Mouse (Mus musculus): Measurements from ENCODE around the gene Upf2. TPM values are rescaled to one million over a fixed set of nuclear protein-coding genes. Genes with fewer than 3 reads are reported as not detected.

Upf2 gene
- polyA plus RNA-seq, 1 experiment from 2014 or later, result 12.8 TPM

GRCm38 (mm10) chr2:6020570-6020969 is 69.3 kb downstream of the Upf2 start:
- H3K9ac ChIP-seq, result no peak overlapping the region
- H3K27ac ChIP-seq, result no peak overlapping the region
- no peak for ATAC-seq (ENCODE audit: insufficient number of reproducible peaks, insufficient read depth, low FRiP score, low TSS enrichment, low read depth)
- no peaks in the 10 kb centered on the region for H3K27me3 ChIP-seq
- H3K4me2 ChIP-seq, result no peak overlapping the region
- peaks cover 55% of the 10 kb centered on the region for H3K36me3 ChIP-seq
- H3K9me3 ChIP-seq, result no peaks in the 10 kb centered on the region
- no peak overlapping the region for H3K4me3 ChIP-seq
- H3K4me1 ChIP-seq, result no peaks in the 10 kb centered on the region

DNA sequence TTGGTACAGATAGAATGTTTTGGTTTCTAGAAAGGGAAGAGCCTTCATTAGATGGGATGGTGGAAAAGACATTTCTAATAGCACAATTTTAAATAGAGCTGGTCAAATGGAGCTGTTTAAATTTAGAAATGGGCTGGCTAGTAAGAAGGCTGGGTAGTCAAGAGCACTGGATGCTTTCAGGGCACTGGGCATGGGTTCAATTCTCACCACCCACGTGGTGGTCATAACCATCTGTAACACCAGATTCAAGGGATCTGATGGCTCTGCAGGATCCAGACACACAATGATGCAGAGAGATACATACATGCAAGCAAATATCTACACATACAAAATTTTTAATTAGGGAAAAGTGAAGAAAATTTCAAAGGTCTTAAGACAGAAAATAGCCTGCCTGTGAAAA is 91.4 kb downstream of the Upf2 start:
- no peak overlapping the region for H3K27ac ChIP-seq
- peaks cover 44% of the 10 kb centered on the region for H3K36me3 ChIP-seq
- H3K9ac ChIP-seq, result no peak overlapping the region
- 95% methylated on average over 1 of the region's 1 CpGs for WGBS
- no peaks in the 10 kb centered on the region for H3K9me3 ChIP-seq
- H3K4me3 ChIP-seq, result no peak overlapping the region
- no peaks in the 10 kb centered on the region for H3K4me1 ChIP-seq
- H3K27me3 ChIP-seq, result no peaks in the 10 kb centered on the region
- no peak overlapping the region for H3K4me2 ChIP-seq
- no peak for ATAC-seq (ENCODE audit: insufficient number of reproducible peaks, insufficient read depth, low FRiP score, low TSS enrichment, low read depth)

GRCm38 (mm10) chr2:6046796-6047195 is 95.5 kb downstream of the Upf2 start:
- H3K4me2 ChIP-seq, result no peak overlapping the region
- no peaks in the 10 kb centered on the region for H3K4me1 ChIP-seq
- H3K4me3 ChIP-seq, result no peak overlapping the region
- H3K27me3 ChIP-seq, result no peaks in the 10 kb centered on the region
- 72% methylated on average over 7 of the region's 7 CpGs for WGBS
- H3K9me3 ChIP-seq, result no peaks in the 10 kb centered on the region
- peaks cover 66% of the 10 kb centered on the region for H3K36me3 ChIP-seq
- H3K9ac ChIP-seq, result no peak overlapping the region
- no peak for ATAC-seq (ENCODE audit: insufficient number of reproducible peaks, insufficient read depth, low FRiP score, low TSS enrichment, low read depth)
- H3K27ac ChIP-seq, result no peak overlapping the region

GRCm38 (mm10) chr2:6048570-6048969 is 97.3 kb downstream of the Upf2 start:
- Histone ChIP-seq H3K27me3 (no peaks in the 10 kb centered on the region), H3K4me1 (no peaks in the 10 kb centered on the region), H3K36me3 (peaks cover 68% of the 10 kb centered on the region), H3K9me3 (no peaks in the 10 kb centered on the region), H3K9ac (no peak overlapping the region), H3K27ac (no peak overlapping the region), H3K4me3 (no peak overlapping the region), H3K4me2 (no peak overlapping the region)
- no peak for ATAC-seq (ENCODE audit: insufficient number of reproducible peaks, insufficient read depth, low FRiP score, low TSS enrichment, low read depth)
- 74% methylated on average over 4 of the region's 4 CpGs for WGBS

DNA sequence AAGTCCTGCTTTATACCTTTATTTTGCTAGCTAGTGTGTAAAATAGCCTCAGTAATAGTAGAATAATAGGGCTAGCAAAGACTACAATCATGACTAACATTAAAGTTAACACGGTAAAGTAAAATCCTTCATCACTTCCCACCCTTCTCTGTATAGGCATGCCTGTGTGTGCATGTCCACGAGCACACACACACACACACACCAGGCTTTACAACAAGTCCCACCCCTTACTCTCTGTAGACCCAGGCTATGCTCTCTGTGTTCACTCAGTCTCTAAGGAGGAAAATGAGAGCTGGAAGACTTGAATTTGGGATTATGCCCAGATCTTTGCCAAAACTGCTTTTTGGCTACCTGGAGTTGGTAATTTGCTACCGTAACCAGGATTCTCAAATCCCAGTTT is 97.7 kb downstream of the Upf2 start:
- H3K9ac ChIP-seq, result no peak overlapping the region
- H3K36me3 ChIP-seq, result peaks cover 67% of the 10 kb centered on the region
- H3K4me3 ChIP-seq, result no peak overlapping the region
- 90% methylated on average over 3 of the region's 3 CpGs for WGBS
- no peak for ATAC-seq (ENCODE audit: insufficient number of reproducible peaks, insufficient read depth, low FRiP score, low TSS enrichment, low read depth)
- no peaks in the 10 kb centered on the region for H3K27me3 ChIP-seq
- no peak overlapping the region for H3K4me2 ChIP-seq
- no peaks in the 10 kb centered on the region for H3K9me3 ChIP-seq
- H3K27ac ChIP-seq, result no peak overlapping the region
- no peaks in the 10 kb centered on the region for H3K4me1 ChIP-seq

- H3K27ac ChIP-seq, result no peak overlapping the region
- peaks cover 56% of the 10 kb centered on the region for H3K36me3 ChIP-seq
- H3K9ac ChIP-seq, result no peak overlapping the region
- no peak overlapping the region for H3K4me3 ChIP-seq
- no peaks in the 10 kb centered on the region for H3K9me3 ChIP-seq
- no peak for ATAC-seq (ENCODE audit: insufficient number of reproducible peaks, insufficient read depth, low FRiP score, low TSS enrichment, low read depth)
- H3K4me1 ChIP-seq, result no peaks in the 10 kb centered on the region
- H3K4me2 ChIP-seq, result no peak overlapping the region
- H3K27me3 ChIP-seq, result no peaks in the 10 kb centered on the region
- 94% methylated on average over 11 of the region's 11 CpGs for WGBS
Observed at GRCm38 (mm10) chr2:6055466-6055865, 104.2 kb downstream of the Upf2 start.

- Histone ChIP-seq H3K9ac (no peak overlapping the region), H3K36me3 (peaks cover 45% of the 10 kb centered on the region), H3K4me2 (no peak overlapping the region), H3K4me1 (no peaks in the 10 kb centered on the region), H3K27ac (no peak overlapping the region), H3K9me3 (no peaks in the 10 kb centered on the region), H3K4me3 (no peak overlapping the region), H3K27me3 (no peaks in the 10 kb centered on the region)
- no peak for ATAC-seq (ENCODE audit: insufficient number of reproducible peaks, insufficient read depth, low FRiP score, low TSS enrichment, low read depth)
- 94% methylated on average over 3 of the region's 3 CpGs for WGBS
Observed at GRCm38 (mm10) chr2:6056518-6056917, 105.2 kb downstream of the Upf2 start.

DNA sequence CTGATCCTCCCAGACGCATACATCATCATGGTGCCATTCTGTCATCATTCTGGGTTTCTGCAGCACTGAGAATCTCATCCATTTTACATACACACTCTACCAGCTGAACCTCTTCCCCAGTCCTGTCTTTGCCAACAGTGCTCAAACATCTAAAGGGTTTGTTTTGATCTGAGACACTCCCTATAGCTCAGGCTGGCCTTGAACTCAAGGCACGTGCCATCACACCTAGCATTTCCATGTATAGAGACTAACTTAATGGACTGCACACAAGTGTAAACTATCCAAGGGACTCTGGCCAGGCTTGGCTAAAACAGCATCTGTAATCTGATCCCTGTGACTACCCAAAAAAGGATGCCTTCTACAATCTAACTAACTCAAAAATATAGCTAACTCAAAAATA is 108.0 kb downstream of the Upf2 start:
- Histone ChIP-seq H3K9me3 (no peaks in the 10 kb centered on the region), H3K4me2 (no peak overlapping the region), H3K27ac (no peak overlapping the region), H3K4me1 (no peaks in the 10 kb centered on the region), H3K9ac (no peak overlapping the region), H3K36me3 (peaks cover 29% of the 10 kb centered on the region), H3K27me3 (no peaks in the 10 kb centered on the region), H3K4me3 (no peak overlapping the region)
- WGBS, result 87% methylated on average over 2 of the region's 2 CpGs
- no peak for ATAC-seq (ENCODE audit: insufficient number of reproducible peaks, insufficient read depth, low FRiP score, low TSS enrichment, low read depth)

GRCm38 (mm10) chr2:6060071-6060804 is 109.0 kb downstream of the Upf2 start:
- Histone ChIP-seq H3K9ac (no peak overlapping the region), H3K36me3 (peaks cover 21% of the 10 kb centered on the region), H3K4me2 (no peak overlapping the region), H3K9me3 (no peaks in the 10 kb centered on the region), H3K4me3 (no peak overlapping the region), H3K27ac (no peak overlapping the region), H3K27me3 (no peaks in the 10 kb centered on the region), H3K4me1 (no peaks in the 10 kb centered on the region)
- ATAC-seq (ENCODE audit: insufficient number of reproducible peaks, insufficient read depth, low FRiP score, low TSS enrichment, low read depth), result no peak
- 73% methylated on average over 10 of the region's 10 CpGs for WGBS

DNA sequence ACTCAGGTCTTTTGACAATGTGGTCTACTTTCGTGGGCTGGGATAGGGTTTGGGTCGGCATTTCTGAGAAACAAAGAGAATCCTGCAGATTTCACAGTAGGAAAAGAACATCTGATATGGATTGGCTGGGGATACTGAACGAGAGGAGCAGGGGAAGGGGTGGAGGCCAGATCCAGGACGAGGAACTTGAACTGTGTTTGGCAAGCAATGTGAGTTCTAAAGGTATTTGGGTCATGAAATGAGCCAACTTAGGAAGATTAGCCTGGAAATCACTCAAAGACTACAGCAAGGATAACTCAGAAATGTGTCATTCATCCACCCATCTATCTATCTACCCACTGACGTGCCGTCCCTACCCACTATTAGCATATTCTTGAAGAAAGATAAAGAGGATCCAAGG is 116.1 kb downstream of the Upf2 start:
- H3K9ac ChIP-seq, result no peak overlapping the region
- H3K4me2 ChIP-seq, result no peak overlapping the region
- no peaks in the 10 kb centered on the region for H3K9me3 ChIP-seq
- no peaks in the 10 kb centered on the region for H3K4me1 ChIP-seq
- no peak for ATAC-seq (ENCODE audit: insufficient number of reproducible peaks, insufficient read depth, low FRiP score, low TSS enrichment, low read depth)
- H3K27me3 ChIP-seq, result no peaks in the 10 kb centered on the region
- no peak overlapping the region for H3K4me3 ChIP-seq
- no peaks in the 10 kb centered on the region for H3K36me3 ChIP-seq
- no peak overlapping the region for H3K27ac ChIP-seq
- whole genome bisulfite sequencing, result 83% methylated on average over 6 of the region's 6 CpGs

- no peak for ATAC-seq (ENCODE audit: insufficient number of reproducible peaks, insufficient read depth, low FRiP score, low TSS enrichment, low read depth)
- Histone ChIP-seq H3K4me3 (no peak overlapping the region), H3K4me2 (no peak overlapping the region), H3K9me3 (no peaks in the 10 kb centered on the region), H3K4me1 (peaks cover 8% of the 10 kb centered on the region), H3K9ac (no peak overlapping the region), H3K36me3 (no peaks in the 10 kb centered on the region), H3K27ac (no peak overlapping the region), H3K27me3 (no peaks in the 10 kb centered on the region)
- WGBS, result 44% methylated on average over 11 of the region's 11 CpGs
Observed at GRCm38 (mm10) chr2:6070925-6071324, 119.7 kb downstream of the Upf2 start.

DNA sequence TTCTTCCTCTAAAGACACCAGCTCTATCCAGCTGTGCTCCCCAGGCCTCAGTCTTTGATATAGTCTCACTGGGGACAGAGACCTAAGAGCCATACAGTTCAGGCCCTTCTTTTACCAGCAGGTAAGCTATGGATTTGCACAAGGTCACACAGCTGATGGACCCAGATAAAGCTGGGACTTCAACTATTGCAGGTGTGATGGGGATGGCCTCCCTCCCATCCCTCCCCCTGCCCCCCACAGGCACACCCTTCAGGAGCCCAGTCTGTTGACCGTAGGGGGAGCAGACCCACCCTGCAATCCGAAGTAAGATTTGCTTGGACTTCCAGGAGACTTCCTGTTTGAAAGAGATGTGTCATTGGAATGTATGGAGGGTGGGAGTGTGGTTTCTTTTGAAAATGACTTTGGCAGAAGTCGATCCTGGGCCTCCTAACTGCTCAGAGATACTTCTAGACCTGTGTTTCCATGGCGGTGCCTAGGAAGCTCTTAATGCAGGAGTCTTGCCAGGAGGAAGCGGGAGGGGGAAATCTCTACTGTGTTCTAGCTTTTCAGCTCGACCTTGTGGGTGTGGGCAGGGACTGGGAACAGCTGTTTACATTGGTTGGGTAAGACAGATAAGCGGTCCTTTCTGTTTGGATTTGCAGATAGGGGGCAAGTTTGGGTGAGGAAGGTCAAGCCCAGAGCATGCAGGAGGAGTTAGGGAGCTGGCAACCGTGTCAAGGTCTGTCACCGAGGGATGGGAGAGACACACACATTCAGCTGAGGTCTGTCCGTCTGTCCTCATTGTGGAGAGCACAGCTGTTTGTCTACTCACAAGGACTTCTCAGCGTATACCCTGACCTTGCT is 120.5 kb downstream of the Upf2 start:
- no peaks in the 10 kb centered on the region for H3K9me3 ChIP-seq
- no peak overlapping the region for H3K9ac ChIP-seq
- no peak for ATAC-seq (ENCODE audit: insufficient number of reproducible peaks, insufficient read depth, low FRiP score, low TSS enrichment, low read depth)
- H3K36me3 ChIP-seq, result no peaks in the 10 kb centered on the region
- no peaks in the 10 kb centered on the region for H3K27me3 ChIP-seq
- no peak overlapping the region for H3K4me2 ChIP-seq
- H3K27ac ChIP-seq, result no peak overlapping the region
- peaks cover 8% of the 10 kb centered on the region for H3K4me1 ChIP-seq
- 63% methylated on average over 11 of the region's 11 CpGs for WGBS
- H3K4me3 ChIP-seq, result no peak overlapping the region
